Mouse (Mus musculus) ovary, postnatal 36 days (tissue): ENCODE measurements around the gene Ndufb6.
"Not testable (repeated sequence)": the region's sequence is repeated elsewhere in the genome, so short reads cannot be mapped to it uniquely, and the experiment has no call there.

Source experiments
- DNase-seq: peaks from one replicate; pipeline ENCODE4 v3.0.0; 2022; ENCODE audit warnings: low spot score, mixed read lengths

The Ndufb6 gene

DNA sequence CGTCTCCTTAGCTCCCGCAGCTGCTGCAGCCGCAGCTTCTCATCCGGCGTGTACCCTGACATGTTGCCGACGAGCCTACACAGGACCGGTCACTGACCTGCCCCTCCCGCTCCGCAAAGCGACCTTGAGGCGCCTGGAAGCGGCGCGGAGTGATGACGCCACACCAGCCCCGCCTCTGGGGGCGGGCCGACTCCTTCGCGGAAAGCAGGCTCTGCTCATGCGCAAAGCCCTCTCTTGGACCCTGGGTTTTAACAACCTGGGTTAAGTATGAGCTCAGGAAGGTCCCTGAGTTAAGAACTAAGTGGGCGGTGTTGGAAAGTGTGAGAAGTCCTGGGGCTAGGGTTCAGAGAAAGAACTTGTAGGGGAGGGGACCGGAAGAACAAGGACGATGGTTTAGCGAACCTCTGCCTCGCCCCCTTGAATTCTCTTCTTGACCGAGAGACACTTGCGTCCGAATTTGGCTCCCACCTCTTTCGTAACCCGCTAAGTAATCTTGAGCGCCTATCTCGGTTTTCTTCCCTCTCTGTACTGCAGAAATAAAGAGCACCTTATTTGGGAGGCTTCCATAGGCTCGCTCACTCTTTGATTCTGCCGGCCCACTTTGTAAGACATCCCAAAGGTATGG is at the start of gene Ndufb6:
Gene Ndufb6, minus strand, starts transcription at position 146 of the 625 bp plus-strand sequence.
- peak; percentile 95 for DNase-seq

DNA sequence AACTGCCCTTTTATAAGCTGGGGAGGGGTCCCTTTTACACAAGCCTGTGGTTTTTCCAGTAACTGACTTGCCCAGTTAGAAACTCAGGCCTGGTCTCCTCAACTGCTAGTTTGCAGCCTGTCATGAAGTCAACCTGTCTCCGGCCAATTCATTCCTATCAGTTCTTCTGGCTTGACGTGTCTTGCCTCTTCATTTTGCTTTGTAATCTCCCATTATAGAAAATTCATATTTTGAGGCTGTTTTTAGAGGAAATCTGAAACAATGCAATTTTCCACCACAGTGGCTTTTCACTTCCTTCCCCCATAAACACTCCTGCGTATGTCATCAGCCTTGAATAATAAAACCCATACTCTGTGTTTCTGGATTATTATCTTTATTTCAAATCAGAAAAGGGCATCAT is 47.9 kb upstream of the Ndufb6 start:
- DNase-seq = no peak

DNA sequence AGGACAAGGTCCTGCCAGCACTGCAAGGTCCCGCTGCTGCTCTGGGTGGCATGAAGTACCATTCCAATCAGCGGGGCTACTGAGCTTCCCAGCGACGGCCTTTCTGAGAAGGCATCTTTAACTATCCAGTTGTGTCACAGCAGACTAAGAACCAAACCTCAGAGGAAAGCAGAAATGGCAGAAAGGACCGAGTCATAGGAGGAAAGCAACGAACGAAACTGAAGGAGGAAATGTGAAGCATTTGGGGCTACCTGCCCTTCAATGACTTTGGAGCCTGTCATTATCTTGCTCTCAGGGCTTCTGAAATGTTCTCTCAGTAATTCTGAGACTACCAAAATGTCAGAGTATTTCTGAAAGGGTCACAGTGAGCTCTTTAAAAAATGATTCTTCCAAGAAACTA is 45.4 kb upstream of the Ndufb6 start:
- DNase-seq = no peak

DNA sequence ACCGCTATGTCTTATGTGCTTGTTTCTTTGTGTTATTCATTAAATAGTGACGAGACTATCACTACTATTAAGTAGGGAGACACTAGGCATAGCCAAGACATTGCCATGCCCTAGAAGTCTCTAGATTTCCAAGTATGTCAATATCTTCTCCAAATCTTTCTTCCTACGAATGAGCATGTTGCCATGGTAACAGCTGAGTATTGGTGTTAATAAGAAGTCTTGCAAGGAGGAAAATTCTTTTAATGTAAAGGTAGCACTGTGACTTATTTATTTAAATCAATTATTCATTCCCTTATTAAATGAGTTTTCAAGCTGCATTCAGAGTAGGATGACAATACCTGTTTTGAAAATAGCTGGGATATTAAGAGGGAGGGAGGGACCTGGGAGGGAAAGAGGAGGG is 38.2 kb upstream of the Ndufb6 start:
- no peak for DNase-seq

DNA sequence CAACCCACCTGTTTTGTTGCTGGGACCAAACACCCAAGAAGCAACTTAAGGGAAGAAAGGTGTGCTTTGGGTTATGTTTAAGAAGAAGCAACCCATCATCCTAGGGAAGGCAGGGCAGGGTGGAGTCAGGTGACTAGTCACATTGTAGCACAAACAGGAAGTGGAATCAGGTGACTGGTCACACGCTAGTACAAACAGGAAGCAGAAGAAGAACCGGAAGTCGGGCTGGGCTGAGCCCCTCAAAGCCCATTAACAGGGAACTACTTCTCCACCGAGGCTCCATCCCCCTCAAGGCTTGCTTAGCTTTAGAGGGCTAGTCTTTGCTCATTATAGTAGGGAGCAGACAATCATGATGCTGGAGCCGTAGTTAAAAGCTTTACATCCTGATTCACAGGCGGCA is 33.8 kb upstream of the Ndufb6 start:
- DNase-seq = no peak

DNA sequence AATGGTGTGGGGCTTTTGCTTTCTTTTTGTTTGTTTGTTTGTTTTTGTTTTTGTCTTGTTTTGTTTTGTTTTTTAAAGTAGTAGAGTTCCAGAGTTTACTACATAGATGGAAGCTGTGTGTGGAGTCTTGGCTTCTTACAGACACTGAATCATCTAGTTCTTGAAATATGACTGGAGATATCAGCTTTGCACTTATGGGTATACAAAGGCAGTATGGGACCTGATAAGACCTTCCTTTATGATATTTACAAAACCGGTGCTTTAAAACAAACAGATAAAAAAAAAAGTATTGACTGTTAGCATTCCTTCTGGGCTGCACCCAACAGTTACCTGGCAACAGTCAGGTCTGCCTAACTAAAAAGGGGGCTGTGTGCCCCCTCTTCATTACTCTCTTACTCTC is 33.0 kb upstream of the Ndufb6 start:
- no peak for DNase-seq

DNA sequence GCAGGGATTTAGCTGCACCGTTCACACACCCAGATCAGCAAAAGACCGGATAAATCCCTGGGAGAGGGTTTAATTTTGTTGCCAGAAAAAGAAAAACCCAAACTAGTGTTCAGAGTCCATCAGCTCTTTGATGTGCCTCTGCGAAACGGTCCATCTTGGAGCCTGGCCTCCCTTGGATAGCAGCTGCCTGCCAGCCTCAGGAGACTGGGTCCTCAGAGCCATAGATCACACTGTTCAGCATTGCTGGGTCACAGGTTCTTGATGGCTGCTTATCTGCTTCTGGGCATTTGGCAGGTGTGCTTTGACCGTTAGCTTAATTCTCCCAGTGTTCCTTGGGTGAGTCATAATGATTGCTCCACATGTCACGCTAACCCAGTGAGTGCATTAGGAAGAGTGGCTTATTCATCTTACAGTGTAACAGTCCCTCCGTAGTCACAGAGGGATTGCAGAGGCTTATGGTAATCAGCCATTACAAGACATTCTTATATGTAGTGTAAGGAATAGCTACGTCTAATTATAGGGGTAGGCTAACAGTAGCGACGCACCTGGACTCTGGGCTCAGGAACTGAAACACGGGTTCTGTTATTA is 31.7 kb upstream of the Ndufb6 start:
- no peak for DNase-seq

DNA sequence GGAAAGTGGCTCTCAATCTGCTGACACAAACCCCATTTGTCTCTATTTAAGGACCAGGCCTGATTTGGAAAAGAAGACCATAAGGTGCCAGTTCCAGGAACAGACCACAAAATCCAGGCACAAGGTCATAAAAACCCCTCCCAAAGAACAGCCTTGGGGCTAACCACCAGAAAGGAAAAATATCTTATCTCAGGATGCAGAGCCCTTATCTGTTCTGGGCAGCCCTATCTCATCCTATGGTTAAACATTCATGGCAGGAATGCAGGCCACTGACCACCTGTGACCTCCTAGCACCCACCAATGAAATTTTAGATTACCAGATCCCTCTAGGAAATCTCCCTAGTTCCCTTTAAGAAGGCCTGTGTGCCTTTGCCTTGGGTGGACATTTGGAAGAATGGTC is 30.5 kb upstream of the Ndufb6 start:
- no peak for DNase-seq

DNA sequence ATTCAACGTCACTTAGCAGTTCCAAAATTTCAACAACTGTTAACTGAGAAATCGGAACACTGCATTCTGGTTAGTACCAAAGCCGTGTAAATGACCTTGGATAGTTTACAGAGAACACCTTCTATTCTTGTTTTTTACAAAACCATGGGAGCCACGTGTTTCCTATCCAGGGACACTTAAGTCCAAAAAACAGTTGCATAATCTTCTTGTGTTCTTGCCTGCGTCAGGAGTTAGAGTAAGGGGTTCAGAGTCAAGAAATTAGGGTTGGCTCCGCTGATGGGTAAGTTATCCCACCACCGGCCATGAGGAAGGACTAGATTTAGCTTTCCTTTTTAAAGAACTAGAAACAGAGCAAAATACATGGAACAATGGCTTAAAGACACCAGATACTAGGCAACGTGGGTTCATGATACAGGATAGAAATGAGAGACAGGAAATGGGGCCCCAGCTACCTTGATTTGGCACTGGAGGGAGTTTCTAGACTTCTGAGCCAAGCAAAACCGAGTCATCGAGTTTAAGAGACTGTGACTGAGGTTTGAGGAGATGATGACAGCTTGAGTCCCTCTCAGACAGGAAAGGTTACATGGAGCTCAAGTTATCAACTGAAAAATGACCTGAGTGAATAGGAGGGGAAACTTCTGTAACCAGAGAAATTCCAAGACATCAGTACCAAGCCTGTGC is 23.4 kb upstream of the Ndufb6 start:
- no peak for DNase-seq

DNA sequence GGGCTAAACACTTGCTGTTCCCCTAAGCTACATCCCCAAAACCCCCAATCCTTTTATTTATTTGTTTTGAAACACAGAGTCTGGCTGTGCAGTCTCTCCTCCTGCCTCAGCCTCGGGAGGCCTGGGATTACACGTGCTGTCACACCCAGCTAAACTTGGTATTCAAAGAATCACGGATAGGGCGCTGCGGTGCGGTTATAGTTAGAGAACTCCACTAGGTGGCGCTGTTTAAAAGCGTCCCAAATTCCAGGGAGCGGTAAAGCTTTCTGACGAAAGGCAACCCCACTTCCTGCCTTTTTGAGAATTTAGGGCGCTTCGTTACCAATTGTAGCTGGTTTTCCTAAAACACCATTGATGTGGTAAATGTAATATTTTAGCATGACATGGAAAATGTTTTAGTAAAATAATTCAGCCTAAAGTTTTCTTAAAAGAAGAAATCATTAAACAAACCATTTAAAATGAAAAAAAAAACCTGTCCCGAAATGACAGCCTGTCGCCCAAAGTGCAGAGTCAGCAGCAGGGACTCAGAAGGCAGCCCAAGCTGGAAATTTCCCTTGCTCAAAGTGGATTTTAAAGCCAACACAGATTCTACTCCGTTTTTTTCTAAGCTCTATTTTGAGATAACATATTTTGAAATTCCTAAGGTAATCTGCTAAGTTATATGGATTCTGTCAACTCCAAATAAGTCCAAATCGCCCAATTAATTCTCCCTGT is 22.0 kb upstream of the Ndufb6 start:
- DNase-seq = peak; percentile 63

DNA sequence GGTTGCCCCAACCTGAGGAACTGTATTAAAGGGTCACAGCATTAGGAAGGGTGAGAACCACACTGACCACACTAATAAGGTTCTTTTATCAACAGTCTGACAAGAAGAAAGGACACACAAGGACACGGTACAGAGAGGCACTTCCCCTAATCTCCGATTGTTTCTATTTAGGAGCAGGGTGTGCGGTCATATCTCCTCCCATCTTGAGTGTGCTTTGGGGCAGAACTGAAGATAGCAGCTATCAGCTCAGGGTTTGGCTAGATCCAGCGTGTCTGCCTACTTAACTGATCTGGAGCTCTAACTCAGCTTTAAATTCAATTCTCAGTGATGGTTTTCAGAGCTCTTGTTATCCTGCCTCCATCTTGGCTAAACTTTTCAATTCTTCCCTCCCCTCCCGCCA is 19.9 kb upstream of the Ndufb6 start:
- no peak for DNase-seq

DNA sequence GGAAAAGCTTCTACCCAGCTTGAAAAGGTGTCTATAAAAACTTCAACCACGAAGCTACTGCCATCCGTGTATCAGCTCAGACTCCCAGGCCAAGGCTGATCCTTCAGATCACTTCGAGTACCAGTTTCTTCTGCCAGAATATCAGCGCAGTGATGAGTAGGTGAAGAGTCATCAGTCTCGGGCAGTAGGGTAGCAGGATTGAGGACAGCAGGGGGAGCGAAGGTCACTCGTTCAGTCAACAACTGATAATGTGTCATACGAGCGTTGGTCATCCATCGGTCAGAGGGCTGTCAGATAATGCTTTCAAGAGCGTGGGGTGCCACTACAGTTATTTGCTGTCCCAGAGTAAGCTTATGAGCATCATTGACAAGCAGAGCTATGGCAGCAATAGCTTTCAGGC is 12.3 kb upstream of the Ndufb6 start:
- DNase-seq = not testable (repeated sequence)

DNA sequence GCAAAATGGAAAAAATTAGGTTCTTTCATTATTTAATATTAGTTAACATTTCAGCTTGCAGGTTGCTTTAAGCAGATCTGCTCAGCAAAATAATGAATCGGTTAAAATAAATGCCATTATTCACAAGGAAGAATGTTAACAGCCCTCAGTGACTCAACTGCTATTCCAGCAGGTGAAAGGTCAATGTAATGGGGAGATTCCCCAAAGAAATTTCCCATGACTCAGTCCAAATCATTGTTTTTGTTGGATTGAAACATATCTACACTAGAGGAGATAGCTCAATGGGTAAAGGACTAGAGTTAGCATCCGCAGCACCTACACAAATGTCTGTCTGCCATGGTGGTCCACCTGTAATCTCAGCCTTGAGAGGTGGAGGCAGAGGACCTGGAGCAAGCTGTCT is 9.8 kb upstream of the Ndufb6 start:
- DNase-seq = no peak

DNA sequence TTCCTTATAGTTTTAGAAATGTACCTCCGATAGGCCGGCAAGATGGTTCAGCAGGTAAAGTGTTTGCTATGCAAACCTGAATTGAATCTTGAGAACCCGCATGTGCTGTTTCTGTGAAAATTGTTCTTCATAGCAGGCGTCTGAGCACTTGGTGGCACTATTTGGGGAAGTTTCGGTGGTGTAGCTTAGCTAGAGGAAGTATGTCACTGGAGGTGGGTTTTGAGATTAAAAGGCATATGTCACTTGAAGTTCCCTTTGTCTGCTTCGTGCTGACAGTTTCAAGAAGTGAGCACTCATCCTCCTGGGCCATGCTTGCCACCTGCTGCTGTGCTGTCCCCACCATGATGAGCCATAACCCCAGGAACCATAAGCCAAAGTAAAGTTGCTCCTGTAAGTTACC is 8.2 kb upstream of the Ndufb6 start:
- no peak for DNase-seq

DNA sequence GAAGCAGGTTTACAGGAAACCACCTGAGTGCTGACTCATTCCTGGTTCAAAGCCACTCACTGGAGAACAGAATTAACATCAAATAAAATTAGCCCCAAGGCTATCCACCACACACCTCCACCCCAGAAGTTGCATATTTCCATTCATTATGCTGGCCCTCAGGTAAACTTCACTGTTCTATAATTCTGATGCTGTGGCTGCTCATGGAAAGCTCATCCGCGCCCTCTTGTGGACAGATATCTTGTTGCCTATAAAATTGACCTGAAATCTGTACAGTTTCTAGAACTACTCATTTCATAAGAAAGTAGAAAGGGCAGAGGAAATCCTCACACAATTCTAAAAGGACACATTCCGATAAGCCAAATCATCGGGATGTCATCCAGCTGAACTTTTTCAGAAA is 6.4 kb upstream of the Ndufb6 start:
- peak; percentile 35 for DNase-seq

DNA sequence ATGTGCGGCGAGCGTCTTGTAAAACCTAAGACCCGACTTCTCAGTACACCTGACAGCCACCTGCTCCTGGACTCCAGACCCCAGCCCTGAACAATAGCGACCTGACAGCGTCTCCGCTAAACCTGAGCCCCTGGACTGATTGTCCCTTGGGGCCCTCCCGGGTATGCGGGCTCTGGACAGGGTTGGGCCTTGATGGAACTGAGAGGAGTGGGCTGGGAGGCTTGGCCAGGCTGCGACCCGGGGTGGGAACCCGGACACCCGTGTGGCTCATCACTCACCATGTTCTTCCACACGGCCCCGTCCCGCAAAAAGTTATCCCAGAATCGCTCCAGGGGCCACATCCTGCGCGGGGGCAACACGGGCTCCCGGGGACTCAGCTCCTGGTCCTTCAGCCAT is 343 bp downstream of the Ndufb6 start:
- no peak for DNase-seq

DNA sequence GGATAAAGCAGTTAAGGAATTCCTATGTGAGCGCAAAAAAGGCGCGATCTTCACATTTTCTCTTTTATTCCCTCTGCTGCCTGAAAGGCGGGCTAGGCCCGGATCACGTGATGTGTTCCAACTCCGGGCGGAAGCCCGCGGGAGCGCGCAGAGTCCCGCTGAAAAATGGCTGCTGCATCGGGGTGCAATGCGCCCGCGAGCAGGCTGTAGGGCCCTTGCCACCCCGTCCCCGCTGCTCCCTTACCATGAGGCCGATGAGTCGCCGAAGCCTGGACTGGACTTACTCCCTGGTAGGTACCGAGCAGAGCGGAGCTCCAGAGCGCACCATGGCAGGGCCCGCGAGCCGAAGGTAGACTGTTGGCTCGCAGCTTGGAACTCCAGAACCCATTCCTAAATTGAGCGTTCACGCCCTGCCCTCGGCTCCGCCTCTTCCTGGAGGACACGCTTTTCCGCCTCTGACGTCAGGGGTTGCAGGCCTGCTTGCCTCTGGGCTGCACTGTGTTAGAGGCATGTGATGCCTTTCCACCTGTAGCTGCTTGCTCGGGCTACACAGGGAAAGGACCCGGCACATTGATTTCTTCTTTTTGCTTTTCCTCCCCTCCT is 9.7 kb downstream of the Ndufb6 start, which contains the start of the genes Smim27 and Topors:
Gene Smim27, plus strand, starts transcription at position 150 of the 603 bp plus-strand sequence.
Gene Topors, minus strand, starts transcription at position 421 of the 603 bp plus-strand sequence.
- DNase-seq = peak; percentile 93

DNA sequence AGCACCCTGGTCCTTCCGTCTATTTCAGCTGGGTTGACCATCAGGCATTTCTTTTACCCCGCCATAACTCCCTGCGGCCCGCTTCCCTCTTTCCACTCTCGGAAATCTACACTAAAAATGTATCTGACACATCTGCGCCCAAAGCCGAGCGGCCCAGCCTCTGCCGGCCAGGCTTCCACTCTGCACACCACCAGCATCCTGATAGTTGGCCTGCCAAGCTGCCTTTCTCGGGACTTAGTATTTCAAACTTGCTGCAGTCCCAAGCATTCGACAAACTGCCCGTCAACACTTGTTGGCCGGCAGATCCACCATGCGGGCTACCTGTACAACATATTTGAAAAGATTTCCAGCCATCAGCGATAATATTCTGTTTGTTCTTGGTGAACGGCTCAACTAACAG is 10.4 kb downstream of the Ndufb6 start:
- no peak for DNase-seq

DNA sequence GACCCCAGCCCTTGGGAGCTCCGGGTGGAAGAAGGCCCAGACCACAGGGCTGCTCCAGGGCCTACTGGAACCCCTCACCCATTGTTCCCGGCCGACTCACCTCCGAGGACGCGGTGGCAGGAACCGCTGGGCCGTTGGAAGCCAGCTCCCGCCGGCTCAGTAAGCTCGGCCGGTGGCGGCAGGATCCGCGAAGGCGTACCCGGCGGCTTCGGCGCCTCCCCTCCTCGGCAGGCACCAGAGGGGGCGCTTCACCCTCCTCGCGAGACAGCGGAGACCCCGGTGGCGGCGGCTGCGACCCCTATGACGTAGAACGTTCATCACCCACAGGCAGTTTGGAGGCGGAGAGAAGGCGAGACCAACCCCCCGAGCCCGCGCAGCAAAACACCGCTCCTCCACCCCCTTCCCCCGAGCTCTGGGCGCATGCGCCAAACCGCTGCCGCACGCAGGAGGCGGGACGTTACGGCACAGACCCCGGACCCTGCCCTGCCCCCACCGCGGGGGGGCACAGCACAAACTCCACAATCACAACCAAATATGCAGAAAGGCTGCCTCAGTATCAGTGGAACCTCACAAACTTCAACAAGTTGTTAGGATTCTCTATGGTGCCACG is 10.9 kb downstream of the Ndufb6 start:
- peak; percentile 93 for DNase-seq

DNA sequence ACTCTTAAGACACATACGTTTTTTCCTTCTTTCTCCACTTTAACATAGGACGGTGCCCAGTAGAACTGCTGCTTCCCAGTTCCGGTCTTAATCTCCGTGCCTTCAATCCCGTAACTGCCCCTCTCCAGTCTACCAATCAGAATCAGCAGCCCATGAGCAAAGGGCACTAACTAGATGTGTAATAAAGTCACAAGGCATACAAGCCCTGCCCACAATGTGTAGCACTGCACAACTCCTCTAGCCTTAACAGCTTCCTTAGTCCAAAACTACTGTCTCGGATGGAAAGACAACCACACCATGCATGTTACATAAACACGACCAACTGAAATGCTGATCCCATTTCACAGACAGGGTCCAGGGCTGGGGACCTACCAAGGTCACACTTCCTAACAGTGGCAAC is 11.5 kb downstream of the Ndufb6 start:
- no peak for DNase-seq

DNA sequence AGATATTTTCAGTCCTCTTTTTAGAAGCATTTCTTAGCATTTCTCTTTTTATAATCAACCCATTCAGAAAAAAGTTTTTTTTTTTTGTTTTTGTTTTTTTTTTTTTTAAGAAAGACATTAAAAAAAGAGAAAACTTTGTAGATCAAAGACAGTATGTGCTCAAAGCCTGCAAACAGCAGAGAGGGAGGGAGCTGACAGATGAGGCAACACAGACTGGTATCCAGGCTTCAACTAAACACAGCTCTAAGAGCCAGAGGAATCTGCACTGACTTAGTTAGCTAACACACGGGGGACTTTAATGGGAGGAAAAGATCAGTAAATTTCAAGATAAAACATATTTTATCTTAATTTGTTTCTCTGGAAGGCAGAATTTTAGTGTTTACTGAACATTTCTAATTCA is 14.9 kb downstream of the Ndufb6 start:
- DNase-seq = no peak
